Mouse (Mus musculus) limb, embryonic 14.5 days (tissue): ENCODE measurements around the gene Psmd8. TPM values are rescaled to one million over a fixed set of nuclear protein-coding genes. Genes with fewer than 3 reads are reported as not detected.
"Not testable (repeated sequence)": the region's sequence is repeated elsewhere in the genome, so short reads cannot be mapped to it uniquely, and the experiment has no call there.

ENCODE experiments used
- ATAC-seq: fragments of 200-750 bp; cut with Nextera tagmentation; 2 replicates; pipeline ENCODE4 v1.8.0; 2017; ENCODE audit warnings: low read depth, moderate number of reproducible peaks, moderate TSS enrichment; ENCODE audit not compliant: low FRiP score
- DNase-seq: peaks from one replicate; pipeline ENCODE4 v3.0.0-alpha.2; 2015; ENCODE audit warnings: low spot score
- H3K27ac ChIP-seq: fragments of 300-500 bp; sonication (generic); replicated peaks from 2 replicates; pipeline ENCODE4 v1.5.1; 2014; ENCODE audit warnings: low read depth, mild to moderate bottlenecking, low read length, moderate library complexity, mixed read lengths
- H3K27me3 ChIP-seq: fragments of 300-500 bp; sonication (generic); 2 replicates; pipeline ENCODE4 v1.6.1; 2014; ENCODE audit warnings: low read length, mixed read lengths; ENCODE audit not compliant: control insufficient read depth, insufficient read depth
- H3K36me3 ChIP-seq: fragments of 300-500 bp; sonication (generic); 2 replicates; pipeline ENCODE4 v1.6.1; 2014; ENCODE audit warnings: mild to moderate bottlenecking, low read length, moderate library complexity, mixed read lengths; ENCODE audit not compliant: control insufficient read depth, insufficient read depth
- H3K4me1 ChIP-seq: fragments of 300-500 bp; sonication (generic); 2 replicates; pipeline ENCODE4 v1.6.1; 2014; ENCODE audit warnings: antibody characterized with exemption, low read length, mixed read lengths; ENCODE audit not compliant: control insufficient read depth, insufficient read depth
- H3K4me2 ChIP-seq: fragments of 300-500 bp; sonication (generic); replicated peaks from 2 replicates; pipeline ENCODE4 v1.6.1; 2014; ENCODE audit warnings: low read depth, mild to moderate bottlenecking, low read length, moderate library complexity; ENCODE audit not compliant: severe bottlenecking
- H3K4me3 ChIP-seq: fragments of 300-500 bp; sonication (generic); replicated peaks from 2 replicates; pipeline ENCODE4 v1.5.1; 2014; ENCODE audit warnings: low read length
- H3K9ac ChIP-seq: fragments of 300-500 bp; sonication (generic); 2 replicates; pipeline ENCODE4 v1.6.1; 2014; ENCODE audit warnings: mild to moderate bottlenecking, low read depth, low read length, moderate library complexity; ENCODE audit not compliant: severe bottlenecking
- H3K9me3 ChIP-seq: fragments of 300-500 bp; sonication (generic); 2 replicates; pipeline ENCODE4 v1.6.1; 2016; ENCODE audit warnings: low read length; ENCODE audit not compliant: control insufficient read depth
- POLR2A ChIP-seq: fragments of 200-500 bp; IDR thresholded peaks from 2 replicates; pipeline ENCODE4 v1.8.0; 2012; ENCODE audit warnings: inconsistent platforms, mild to moderate bottlenecking, moderate library complexity, borderline replicate concordance; ENCODE audit not compliant: insufficient read depth, insufficient read length; ENCODE audit errors: extremely low read depth
- WGBS: fragments of 180-500 bp; shearing (Covaris S2); extraction: QIAGEN DNeasy Blood & Tissue Kit; methylation state at CpG from one replicate; pipeline ENCODE4 v1.1.7; 2014; 5-methylcytosine and 5-hydroxymethylcytosine counted together
- polyA plus RNA-seq, 2 experiments: library from polyadenylated mRNA; depleted of rRNA in 1 of 2; stranded (reverse) in 1 of 2; unstranded in 1 of 2; fragments of >200 nt; fragmentation: Nextera tagmentation in 1 of 2; extraction: Ambion mirVana in 1 of 2; gene quantifications; 2 replicates each; pipeline versions ENCODE4 v1.2.1 to v1.2.3; 2012 to 2014

The Psmd8 gene
- polyA plus RNA-seq, 2 experiments, result 216 to 264 TPM

DNA sequence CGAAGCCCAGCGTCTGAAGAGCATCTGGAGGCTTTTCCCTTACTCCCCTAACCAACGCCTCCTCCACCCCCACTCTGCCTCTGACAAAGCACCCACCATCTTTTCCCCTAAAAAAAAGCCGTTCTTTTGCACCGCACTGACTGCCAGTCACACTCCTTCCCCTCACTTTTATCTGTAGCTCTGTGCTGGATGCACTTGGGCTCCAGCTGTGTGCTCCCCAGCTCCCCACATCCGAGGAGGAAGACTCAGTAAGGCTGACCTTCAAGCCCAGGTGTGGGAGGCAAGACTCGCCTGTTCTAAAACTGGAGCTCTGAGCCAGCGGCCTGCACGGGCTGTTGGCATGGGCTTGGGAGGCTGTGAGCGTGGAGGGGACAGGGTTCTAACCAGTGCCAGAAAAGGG lies 29.0 kb downstream of the Psmd8 start:
- Histone ChIP-seq H3K9ac (no peak overlapping the region), H3K4me1 (peaks cover 6% of the 10 kb centered on the region), H3K36me3 (no peaks in the 10 kb centered on the region; the same call in 1 of the 2 replicates), H3K9me3 (no peaks in the 10 kb centered on the region), H3K27me3 (no peaks in the 10 kb centered on the region), H3K4me3 (no peak overlapping the region), H3K4me2 (no peak overlapping the region), H3K27ac (no peak overlapping the region)
- no peak for TF ChIP-seq POLR2A
- DNase-seq (no peak), ATAC-seq (no peak)
- 70% methylated on average over 10 of the region's 10 CpGs for WGBS

DNA sequence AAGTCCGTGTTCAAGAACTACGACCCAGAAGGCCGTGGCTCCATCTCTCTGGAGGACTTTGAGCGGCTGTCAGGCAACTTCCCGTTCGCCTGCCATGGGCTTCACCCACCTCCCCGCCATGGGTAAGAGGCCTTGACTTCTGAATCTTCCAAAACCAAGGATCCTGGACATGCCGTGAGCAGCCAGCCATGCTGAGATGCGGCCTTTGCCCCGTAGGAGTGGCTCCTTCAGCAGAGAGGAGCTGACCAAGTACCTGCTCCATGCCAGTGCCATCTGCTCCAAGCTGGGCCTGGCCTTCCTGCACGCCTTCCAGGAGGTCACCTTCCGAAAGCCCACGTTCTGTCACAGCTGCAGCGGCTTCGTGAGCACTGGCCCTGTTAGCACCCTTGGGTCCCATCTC lies 31.7 kb downstream of the Psmd8 start:
- WGBS, result 92% methylated on average over 15 of the region's 15 CpGs

DNA sequence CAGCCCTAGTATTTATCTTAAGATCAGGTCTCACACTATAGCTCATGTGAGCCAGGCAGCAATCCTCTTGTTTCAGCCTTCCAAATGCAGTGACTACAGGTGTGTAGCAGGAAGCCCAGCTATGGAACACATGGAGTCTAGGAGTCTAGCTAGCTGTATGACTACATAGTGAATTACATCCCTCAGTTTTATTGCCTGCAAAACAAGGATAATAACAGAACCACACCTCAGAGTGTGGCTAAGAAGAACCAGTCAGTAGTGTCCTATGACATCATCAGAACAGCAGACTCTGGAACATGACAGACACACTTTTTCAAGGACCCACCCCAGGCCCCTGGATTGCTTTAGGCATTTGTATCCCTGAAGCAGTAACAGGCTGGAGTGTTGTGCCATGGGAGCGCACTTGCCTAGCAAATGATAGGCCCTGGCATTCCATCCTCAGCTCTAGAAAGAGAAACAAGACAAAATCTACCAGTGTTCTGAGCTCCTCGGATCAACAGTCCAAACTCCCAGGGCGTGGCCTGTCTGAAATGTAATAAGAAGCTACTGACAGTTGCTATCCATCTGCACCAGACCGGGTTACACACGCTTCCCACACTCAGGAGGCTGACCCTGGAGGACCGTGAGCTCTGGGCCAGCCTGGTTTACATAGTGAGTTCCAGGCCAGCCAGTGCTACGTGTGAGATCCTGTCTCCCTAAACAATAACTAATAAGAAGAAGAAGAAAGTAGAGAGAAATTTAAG lies 33.7 kb downstream of the Psmd8 start:
- DNase-seq (no peak), ATAC-seq (no peak)
- no peaks in the 10 kb centered on the region for H3K36me3 ChIP-seq
- H3K9me3 ChIP-seq, result no peaks in the 10 kb centered on the region
- H3K9ac ChIP-seq, result no peak overlapping the region
- no peak overlapping the region for H3K4me3 ChIP-seq
- WGBS, result 75% methylated on average over 7 of the region's 7 CpGs
- no peaks in the 10 kb centered on the region for H3K4me1 ChIP-seq
- H3K4me2 ChIP-seq, result no peak overlapping the region
- no peak for TF ChIP-seq POLR2A
- H3K27ac ChIP-seq, result no peak overlapping the region
- H3K27me3 ChIP-seq, result no peaks in the 10 kb centered on the region

More for the DNA sequence above, 31.7 kb downstream of the Psmd8 start:
- H3K27me3 ChIP-seq, result no peaks in the 10 kb centered on the region
- H3K4me1 ChIP-seq, result no peaks in the 10 kb centered on the region
- no peak overlapping the region for H3K27ac ChIP-seq
- no peak overlapping the region for H3K4me2 ChIP-seq
- H3K4me3 ChIP-seq, result no peak overlapping the region
- ATAC-seq (no peak), DNase-seq (no peak)
- no peaks in the 10 kb centered on the region for H3K9me3 ChIP-seq
- no peaks in the 10 kb centered on the region; the same call in 1 of the 2 replicates for H3K36me3 ChIP-seq
- no peak for TF ChIP-seq POLR2A
- no peak overlapping the region for H3K9ac ChIP-seq

- no peak overlapping the region for H3K27ac ChIP-seq
- 95% methylated on average over 4 of the region's 4 CpGs for WGBS
- no peaks in the 10 kb centered on the region for H3K9me3 ChIP-seq
- DNase-seq (no peak), ATAC-seq (no peak)
- H3K4me2 ChIP-seq, result no peak overlapping the region
- no peak for TF ChIP-seq POLR2A
- H3K4me3 ChIP-seq, result no peak overlapping the region
- no peaks in the 10 kb centered on the region for H3K36me3 ChIP-seq
- H3K4me1 ChIP-seq, result no peaks in the 10 kb centered on the region
- H3K27me3 ChIP-seq, result no peaks in the 10 kb centered on the region
- no peak overlapping the region for H3K9ac ChIP-seq
These were observed 36.5 kb downstream of the Psmd8 start for GRCm38 (mm10) chr7:29144006-29144405.

DNA sequence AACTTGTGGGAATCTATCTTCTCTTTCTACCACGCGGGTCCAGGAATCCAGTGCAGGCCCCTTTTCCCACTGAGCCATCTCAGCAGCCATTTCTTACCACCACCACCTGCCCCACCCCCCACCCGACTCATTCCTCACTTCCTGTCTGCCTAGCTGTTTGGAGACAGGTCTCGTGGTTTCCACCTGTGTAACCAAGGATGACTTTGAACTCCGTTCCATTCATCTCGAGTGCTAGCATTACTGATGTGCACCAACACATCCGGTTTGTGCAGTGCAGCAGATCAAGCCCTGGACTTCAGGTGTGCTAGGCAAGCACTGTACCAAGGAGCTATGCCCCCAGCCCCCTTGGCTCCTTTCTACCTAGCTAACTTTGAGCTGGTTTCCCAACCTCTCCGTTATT lies 39.1 kb downstream of the Psmd8 start:
- no peak overlapping the region for H3K27ac ChIP-seq
- WGBS, result 76% methylated on average over 8 of the region's 8 CpGs

DNA sequence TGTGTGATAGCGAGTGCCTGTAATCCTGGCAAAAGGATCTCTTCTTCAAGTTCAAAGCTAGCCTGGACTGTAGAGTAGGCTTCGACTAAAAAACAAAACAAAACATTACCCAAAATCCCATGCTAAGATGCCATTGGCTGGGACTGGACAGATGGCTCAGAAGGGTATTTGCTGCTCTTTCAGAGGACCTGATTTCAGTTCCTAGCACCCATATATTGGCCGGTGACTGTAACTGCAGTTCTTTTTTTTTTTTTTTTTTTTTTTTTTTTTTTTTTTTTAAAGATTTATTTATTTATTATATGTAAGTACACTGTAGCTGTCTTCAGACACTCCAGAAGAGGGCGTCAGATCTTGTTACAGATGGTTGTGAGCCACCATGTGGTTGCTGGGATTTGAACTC lies 41.3 kb downstream of the Psmd8 start:
- not testable (repeated sequence) for DNase-seq, H3K4me3 ChIP-seq, H3K27ac ChIP-seq, H3K9ac ChIP-seq, H3K4me1 ChIP-seq, H3K27me3 ChIP-seq, H3K9me3 ChIP-seq, H3K4me2 ChIP-seq, H3K36me3 ChIP-seq, ATAC-seq
- 78% methylated on average over 3 of the region's 4 CpGs for WGBS

More for the DNA sequence above, 39.1 kb downstream of the Psmd8 start:
- Histone ChIP-seq H3K9me3 (no peaks in the 10 kb centered on the region), H3K4me1 (no peaks in the 10 kb centered on the region), H3K27me3 (no peaks in the 10 kb centered on the region), H3K36me3 (no peaks in the 10 kb centered on the region), H3K4me3 (no peak overlapping the region), H3K9ac (no peak overlapping the region), H3K4me2 (no peak overlapping the region)
- no peak for TF ChIP-seq POLR2A
- ATAC-seq, result no peak
- no peak for DNase-seq
